Mouse (Mus musculus) hindbrain, embryonic 13.5 days (tissue): ENCODE results near the gene Ralgapa1. TPM values are rescaled to one million over a fixed set of nuclear protein-coding genes. Genes with fewer than 3 reads are reported as not detected.
A peak's percentile ranks its signal among the peaks of the same experiment; 100 is the strongest.

Source experiments
- ATAC-seq: fragments of 200-750 bp; cut with Nextera tagmentation; 2 replicates; pipeline ENCODE4 v1.8.0; 2017; ENCODE audit warnings: moderate TSS enrichment; ENCODE audit not compliant: low FRiP score
- H3K27ac ChIP-seq: fragments of 300-500 bp; sonication (generic); 2 replicates; pipeline ENCODE4 v1.5.1; 2015; ENCODE audit warnings: inconsistent platforms, mild to moderate bottlenecking, moderate library complexity
- H3K27me3 ChIP-seq: fragments of 300-500 bp; sonication (generic); 2 replicates; pipeline ENCODE4 v1.6.1; 2015; ENCODE audit warnings: mild to moderate bottlenecking, inconsistent platforms
- H3K36me3 ChIP-seq: fragments of 300-500 bp; sonication (generic); 2 replicates; pipeline ENCODE4 v1.6.1; 2015; ENCODE audit warnings: mild to moderate bottlenecking, inconsistent platforms
- H3K4me1 ChIP-seq: fragments of 300-500 bp; sonication (generic); replicated peaks from 2 replicates; pipeline ENCODE4 v1.6.1; 2015; ENCODE audit warnings: inconsistent platforms
- H3K4me2 ChIP-seq: fragments of 300-500 bp; sonication (generic); 2 replicates; pipeline ENCODE4 v1.6.1; 2015; ENCODE audit warnings: inconsistent platforms, mild to moderate bottlenecking, moderate library complexity
- H3K4me3 ChIP-seq: fragments of 300-500 bp; sonication (generic); 2 replicates; pipeline ENCODE4 v1.5.1; 2015; ENCODE audit warnings: mild to moderate bottlenecking, inconsistent platforms
- H3K9ac ChIP-seq: fragments of 300-500 bp; sonication (generic); 2 replicates; pipeline ENCODE4 v1.6.1; 2015; ENCODE audit warnings: mild to moderate bottlenecking, inconsistent platforms
- H3K9me3 ChIP-seq: fragments of 300-500 bp; sonication (generic); 2 replicates; pipeline ENCODE4 v1.6.1; 2016; ENCODE audit warnings: inconsistent platforms
- WGBS: fragments of 180-500 bp; shearing (Covaris S2); methylation state at CpG from one replicate; pipeline ENCODE4 v1.1.7; 2015; 5-methylcytosine and 5-hydroxymethylcytosine counted together
- polyA plus RNA-seq: library from polyadenylated mRNA; unstranded; fragments of >200 nt; fragmentation: Nextera tagmentation; extraction: Ambion mirVana; gene quantifications from 2 replicates; pipeline ENCODE4 v1.2.1, GENCODE M21; 2015

Ralgapa1 gene
- polyA plus RNA-seq, 1 experiment from 2014 or later = 22.2 TPM

GRCm38 (mm10) chr12:55571661-55572060 lies 249.3 kb downstream of the Ralgapa1 start:
- no peak for ATAC-seq
- Histone ChIP-seq H3K27me3 (no peaks in the 10 kb centered on the region), H3K4me1 (peaks cover 10% of the 10 kb centered on the region), H3K4me3 (no peak overlapping the region), H3K36me3 (no peaks in the 10 kb centered on the region), H3K9me3 (no peaks in the 10 kb centered on the region), H3K4me2 (no peak overlapping the region), H3K9ac (no peak overlapping the region), H3K27ac (no peak overlapping the region)
- 89% methylated on average over 10 of the region's 10 CpGs for WGBS

DNA sequence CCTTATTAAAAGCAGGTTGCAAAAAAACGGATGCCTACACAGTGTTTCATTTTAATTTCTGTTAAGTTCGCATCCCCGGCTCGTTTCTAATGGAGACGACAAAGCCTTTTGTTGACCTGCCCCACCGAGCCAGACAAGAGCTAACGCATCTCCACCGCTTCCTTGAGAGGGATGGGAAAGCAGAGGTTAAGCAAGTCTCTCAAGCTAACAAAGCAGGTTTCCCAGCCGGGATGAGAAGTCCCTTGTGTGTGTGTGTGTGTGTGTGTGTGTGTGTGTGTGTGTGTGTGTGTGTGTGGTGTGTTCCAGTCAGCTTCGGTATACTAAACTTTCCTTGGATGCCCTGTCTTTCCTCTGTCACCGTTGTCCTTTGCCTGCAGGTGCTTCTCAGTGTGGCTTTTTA lies 249.8 kb downstream of the Ralgapa1 start:
- ATAC-seq = no peak
- H3K9ac ChIP-seq = no peak overlapping the region
- H3K4me1 ChIP-seq = peaks cover 10% of the 10 kb centered on the region
- WGBS = 69% methylated on average over 11 of the region's 11 CpGs
- no peak overlapping the region for H3K27ac ChIP-seq
- H3K9me3 ChIP-seq = no peaks in the 10 kb centered on the region
- H3K4me2 ChIP-seq = no peak overlapping the region
- 0 out of 2 replicates have a peak, but pooled peaks cover 2% of the 10 kb centered on the region for H3K27me3 ChIP-seq
- no peak overlapping the region for H3K4me3 ChIP-seq
- no peaks in the 10 kb centered on the region for H3K36me3 ChIP-seq

DNA sequence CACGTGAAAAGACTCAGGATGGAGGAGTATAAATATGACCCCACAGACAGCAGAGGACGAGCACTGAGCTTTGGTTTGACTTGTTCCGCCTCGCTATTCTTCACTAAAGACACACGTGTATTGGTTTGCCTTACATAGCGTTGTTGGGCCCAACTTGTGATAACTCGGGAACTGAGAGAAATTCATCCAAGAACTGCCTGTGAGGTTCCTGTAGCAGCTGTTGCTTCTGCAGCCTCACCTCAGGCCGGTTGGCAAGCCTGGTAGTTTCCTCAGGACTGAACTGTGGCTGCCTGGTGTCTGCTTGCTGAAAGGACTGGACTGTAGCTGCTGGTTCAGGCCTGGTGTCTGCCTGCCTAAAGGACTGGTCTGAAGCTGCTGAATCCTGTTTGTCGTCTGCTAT lies 250.3 kb downstream of the Ralgapa1 start:
- no peaks in the 10 kb centered on the region for H3K36me3 ChIP-seq
- ATAC-seq = no peak
- H3K4me2 ChIP-seq = no peak overlapping the region
- no peaks in the 10 kb centered on the region for H3K9me3 ChIP-seq
- H3K27ac ChIP-seq = no peak overlapping the region
- no peak overlapping the region for H3K9ac ChIP-seq
- peaks cover 10% of the 10 kb centered on the region for H3K4me1 ChIP-seq
- WGBS = 93% methylated on average over 9 of the region's 9 CpGs
- no peak overlapping the region for H3K4me3 ChIP-seq
- 0 out of 2 replicates have a peak, but pooled peaks cover 2% of the 10 kb centered on the region for H3K27me3 ChIP-seq

DNA sequence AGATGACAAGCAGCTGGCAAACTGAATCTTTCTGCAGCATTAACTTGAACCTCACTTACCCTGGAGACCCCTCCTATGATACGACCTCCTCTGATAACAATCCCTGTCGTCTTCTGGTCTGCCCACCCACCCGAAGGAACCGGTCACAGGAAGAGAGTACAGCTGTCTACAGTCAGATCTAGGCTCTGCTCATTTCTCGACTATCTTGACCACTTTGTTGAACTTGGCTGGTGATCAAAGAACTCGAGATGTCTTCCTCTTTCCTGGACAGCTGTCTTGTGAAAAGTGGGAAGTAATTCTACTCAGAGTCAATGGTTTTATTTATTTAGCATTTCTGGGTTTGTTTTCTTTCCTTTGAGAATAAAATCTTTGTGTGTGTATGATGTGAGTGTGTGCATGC lies 251.3 kb downstream of the Ralgapa1 start:
- no peak for ATAC-seq
- no peak overlapping the region for H3K27ac ChIP-seq
- H3K4me1 ChIP-seq = peaks cover 10% of the 10 kb centered on the region
- no peak overlapping the region for H3K4me2 ChIP-seq
- no peaks in the 10 kb centered on the region for H3K9me3 ChIP-seq
- WGBS = 83% methylated on average over 6 of the region's 6 CpGs
- no peak overlapping the region for H3K9ac ChIP-seq
- 0 out of 2 replicates have a peak, but pooled peaks cover 2% of the 10 kb centered on the region for H3K27me3 ChIP-seq
- no peak overlapping the region for H3K4me3 ChIP-seq
- no peaks in the 10 kb centered on the region for H3K36me3 ChIP-seq

GRCm38 (mm10) chr12:55568466-55568865 lies 252.5 kb downstream of the Ralgapa1 start:
- no peaks in the 10 kb centered on the region for H3K36me3 ChIP-seq
- no peak overlapping the region for H3K4me2 ChIP-seq
- 0 out of 2 replicates have a peak, but pooled peaks cover 3% of the 10 kb centered on the region for H3K4me1 ChIP-seq
- ATAC-seq = no peak
- H3K4me3 ChIP-seq = no peak overlapping the region
- 82% methylated on average over 3 of the region's 3 CpGs for WGBS
- H3K9ac ChIP-seq = no peak overlapping the region
- 0 out of 2 replicates have a peak, but pooled peaks cover 2% of the 10 kb centered on the region for H3K27me3 ChIP-seq
- no peaks in the 10 kb centered on the region for H3K9me3 ChIP-seq
- no peak overlapping the region for H3K27ac ChIP-seq

DNA sequence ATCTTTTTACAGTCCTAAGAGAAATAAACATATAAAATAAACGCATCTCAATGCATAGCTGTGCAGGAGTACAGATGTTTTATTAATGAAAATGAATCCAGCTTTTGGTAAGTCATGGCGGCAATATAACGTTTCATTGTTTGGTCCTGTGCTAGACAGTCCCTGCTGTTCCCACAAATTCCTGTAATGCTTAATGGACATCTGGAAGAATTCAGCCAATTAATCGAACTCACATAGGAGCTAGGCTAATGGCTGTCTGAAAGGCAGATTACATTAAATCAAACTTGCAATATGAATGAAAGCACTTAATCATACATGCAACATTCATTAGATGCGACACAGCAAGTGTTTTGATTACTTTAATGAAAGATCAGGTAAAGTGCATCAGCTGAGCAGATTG lies 254.1 kb downstream of the Ralgapa1 start:
- no peak overlapping the region for H3K4me3 ChIP-seq
- H3K36me3 ChIP-seq = no peaks in the 10 kb centered on the region
- WGBS = 70% methylated on average over 5 of the region's 5 CpGs
- no peak for ATAC-seq
- H3K4me1 ChIP-seq = 0 out of 2 replicates have a peak, but pooled peaks cover 3% of the 10 kb centered on the region
- H3K27ac ChIP-seq = no peak overlapping the region
- H3K9me3 ChIP-seq = no peaks in the 10 kb centered on the region
- H3K9ac ChIP-seq = no peak overlapping the region
- H3K4me2 ChIP-seq = no peak overlapping the region
- H3K27me3 ChIP-seq = 0 out of 2 replicates have a peak, but pooled peaks cover 2% of the 10 kb centered on the region

DNA sequence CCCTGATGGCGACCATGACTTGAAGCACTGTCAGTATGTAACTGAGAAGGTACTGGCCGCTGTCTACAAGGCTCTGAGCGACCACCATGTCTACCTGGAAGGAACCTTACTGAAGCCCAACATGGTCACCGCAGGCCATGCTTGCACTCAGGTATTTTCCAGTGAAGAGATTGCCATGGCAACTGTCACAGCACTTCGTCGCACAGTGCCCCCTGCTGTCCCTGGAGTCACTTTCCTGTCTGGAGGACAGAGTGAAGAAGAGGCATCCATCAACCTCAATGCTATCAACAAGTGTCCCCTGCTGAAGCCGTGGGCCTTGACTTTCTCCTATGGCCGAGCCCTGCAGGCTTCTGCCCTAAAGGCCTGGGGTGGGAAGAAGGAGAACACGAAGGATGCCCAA lies 255.1 kb downstream of the Ralgapa1 start:
- H3K4me1 ChIP-seq = 0 out of 2 replicates have a peak, but pooled peaks cover 3% of the 10 kb centered on the region
- no peak overlapping the region for H3K27ac ChIP-seq
- no peak overlapping the region for H3K4me2 ChIP-seq
- 73% methylated on average over 9 of the region's 9 CpGs for WGBS
- no peaks in the 10 kb centered on the region for H3K9me3 ChIP-seq
- ATAC-seq = no peak
- H3K36me3 ChIP-seq = no peaks in the 10 kb centered on the region
- 0 out of 2 replicates have a peak, but pooled peaks cover 2% of the 10 kb centered on the region for H3K27me3 ChIP-seq
- H3K9ac ChIP-seq = no peak overlapping the region
- H3K4me3 ChIP-seq = no peak overlapping the region

DNA sequence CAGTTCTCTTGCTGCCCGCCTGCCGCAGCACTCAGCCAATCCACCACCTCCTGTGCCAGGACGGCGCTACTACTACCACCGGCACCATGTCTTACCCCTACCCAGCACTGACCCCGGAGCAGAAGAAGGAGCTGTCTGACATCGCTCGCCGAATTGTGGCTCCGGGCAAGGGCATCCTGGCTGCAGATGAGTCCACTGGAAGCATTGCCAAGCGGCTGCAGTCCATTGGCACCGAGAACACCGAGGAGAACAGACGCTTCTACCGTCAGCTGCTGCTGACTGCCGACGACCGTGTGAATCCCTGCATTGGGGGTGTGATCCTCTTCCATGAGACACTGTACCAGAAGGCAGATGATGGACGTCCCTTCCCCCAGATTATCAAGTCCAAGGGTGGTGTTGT lies 255.8 kb downstream of the Ralgapa1 start, which contains the start of gene Aldoart2:
Gene Aldoart2 (plus strand): TSS at position 34 of the 400 bp plus-strand sequence.
- Histone ChIP-seq H3K4me2 (no peak within 1 kb of the TSS), H3K4me1 (peaks cover 7% of the 10 kb centered on the region; the same call in 1 of the 2 replicates), H3K9ac (no peak within 1 kb of the TSS), H3K36me3 (no peaks in the 10 kb centered on the region), H3K27ac (no peak within 1 kb of the TSS), H3K4me3 (no peak within 1 kb of the TSS), H3K27me3 (0 out of 2 replicates have a peak, but pooled peaks cover 2% of the 10 kb centered on the region), H3K9me3 (no peaks in the 10 kb centered on the region)
- 98% methylated on average over 19 of the region's 19 CpGs for WGBS
- no peak for ATAC-seq

DNA sequence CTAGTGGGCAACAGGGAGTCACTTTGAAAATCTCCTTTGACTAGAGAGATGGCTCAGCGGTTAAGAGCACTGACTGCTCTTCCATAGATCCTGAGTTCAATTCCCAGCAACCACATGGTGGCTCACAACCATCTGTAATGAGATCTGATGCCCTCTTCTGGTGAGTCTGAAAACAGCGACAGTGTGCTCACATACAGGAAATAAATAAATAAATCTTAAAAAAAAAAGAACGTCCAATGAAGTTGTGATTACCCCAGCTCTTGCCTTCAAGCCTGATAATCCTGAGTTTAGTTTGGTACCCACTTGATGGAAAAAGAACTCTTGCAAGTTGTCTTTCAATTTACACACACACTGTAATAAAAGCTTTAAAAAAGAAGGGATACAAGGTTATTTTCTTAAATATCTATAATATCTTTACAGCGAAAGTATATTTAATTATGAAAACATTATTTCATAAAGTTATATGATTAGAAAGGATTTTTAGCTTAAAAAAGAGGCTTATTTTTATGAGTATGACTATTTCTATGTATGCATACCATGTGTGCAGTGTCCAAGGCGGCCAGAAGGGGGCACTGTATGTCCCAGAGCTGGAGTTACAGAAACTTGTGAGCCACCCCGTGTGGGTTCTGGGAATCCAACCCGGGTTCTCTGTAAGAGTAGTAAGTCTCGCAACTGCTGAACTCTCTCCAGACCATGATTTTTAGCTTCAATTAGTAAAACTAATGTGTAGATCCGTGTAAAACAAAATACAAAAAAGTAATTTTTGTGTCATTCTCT lies 256.6 kb downstream of the Ralgapa1 start:
- 0 out of 2 replicates have a peak, but pooled peaks cover 6% of the 10 kb centered on the region for H3K27me3 ChIP-seq
- no peak overlapping the region for H3K9ac ChIP-seq
- WGBS = 85% methylated on average over 9 of the region's 9 CpGs
- H3K9me3 ChIP-seq = no peaks in the 10 kb centered on the region
- H3K4me1 ChIP-seq = peaks cover 11% of the 10 kb centered on the region; the same call in 1 of the 2 replicates
- no peak overlapping the region for H3K27ac ChIP-seq
- H3K4me3 ChIP-seq = no peak overlapping the region
- no peak overlapping the region for H3K4me2 ChIP-seq
- ATAC-seq = no peak
- no peaks in the 10 kb centered on the region for H3K36me3 ChIP-seq

DNA sequence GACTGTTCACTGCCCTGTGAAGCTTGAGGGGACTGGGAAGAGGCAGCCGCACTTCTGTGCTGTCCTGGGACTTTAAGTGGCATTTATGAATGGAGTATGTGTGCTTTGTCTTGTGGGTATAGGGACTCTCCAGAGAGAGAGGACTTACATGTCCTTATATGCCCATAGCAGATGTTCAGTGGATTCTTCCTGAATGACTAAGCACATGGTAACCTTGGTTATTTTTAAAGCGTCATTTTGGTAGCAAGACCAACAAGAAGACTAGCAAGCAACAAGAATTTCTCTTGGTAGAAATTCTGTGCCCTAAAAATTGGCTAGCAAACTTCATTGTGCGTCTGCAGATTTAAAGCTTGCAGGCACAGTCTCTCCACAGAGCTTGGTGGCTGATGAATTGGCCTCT lies 257.2 kb downstream of the Ralgapa1 start:
- no peaks in the 10 kb centered on the region for H3K9me3 ChIP-seq
- H3K4me3 ChIP-seq = no peak overlapping the region
- no peak overlapping the region for H3K9ac ChIP-seq
- H3K27me3 ChIP-seq = 0 out of 2 replicates have a peak, but pooled peaks cover 6% of the 10 kb centered on the region
- no peak for ATAC-seq
- no peak overlapping the region for H3K27ac ChIP-seq
- H3K4me2 ChIP-seq = no peak overlapping the region
- 96% methylated on average over 3 of the region's 3 CpGs for WGBS
- peaks cover 11% of the 10 kb centered on the region; the same call in 1 of the 2 replicates for H3K4me1 ChIP-seq
- no peaks in the 10 kb centered on the region for H3K36me3 ChIP-seq

GRCm38 (mm10) chr12:55560025-55560690 lies 260.8 kb downstream of the Ralgapa1 start:
- 12% methylated on average over 19 of the region's 19 CpGs for WGBS

GRCm38 (mm10) chr12:55559184-55559855 lies 261.6 kb downstream of the Ralgapa1 start:
- no peak for ATAC-seq
- H3K4me3 ChIP-seq = no peak overlapping the region
- no peak overlapping the region for H3K27ac ChIP-seq
- peaks cover 8% of the 10 kb centered on the region; the same call in 1 of the 2 replicates for H3K4me1 ChIP-seq
- WGBS = 91% methylated on average over 12 of the region's 12 CpGs
- H3K4me2 ChIP-seq = no peak overlapping the region
- 0 out of 2 replicates have a peak, but pooled peaks cover 4% of the 10 kb centered on the region for H3K27me3 ChIP-seq
- no peaks in the 10 kb centered on the region for H3K36me3 ChIP-seq
- no peaks in the 10 kb centered on the region for H3K9me3 ChIP-seq
- H3K9ac ChIP-seq = no peak overlapping the region

More at GRCm38 (mm10) chr12:55560025-55560690, 260.8 kb downstream of the Ralgapa1 start:
- Histone ChIP-seq H3K9ac (0 out of 2 replicates have a peak overlapping the region, but pooled peaks have one; percentile 0), H3K4me2 (peak overlapping the region; percentile 52), H3K4me1 (peaks cover 8% of the 10 kb centered on the region; the same call in 1 of the 2 replicates), H3K36me3 (no peaks in the 10 kb centered on the region), H3K9me3 (no peaks in the 10 kb centered on the region), H3K27me3 (0 out of 2 replicates have a peak, but pooled peaks cover 4% of the 10 kb centered on the region), H3K27ac (no peak overlapping the region), H3K4me3 (peak overlapping the region; percentile 18)
- ATAC-seq = no peak
